Mouse (Mus musculus) ES-E14 (cell line): Measurements from ENCODE around the gene Rasl12.

Experiments used
- CHD2 ChIP-seq: IDR thresholded peaks from 2 replicates; pipeline ENCODE4 v1.6.1; 2014; ENCODE audit warnings: mild to moderate bottlenecking, low read depth, low read length, inconsistent platforms
- MAFK ChIP-seq: IDR thresholded peaks from 2 replicates; pipeline ENCODE4 v1.6.1; 2014; ENCODE audit warnings: mild to moderate bottlenecking, low read depth, low read length, inconsistent platforms; ENCODE audit not compliant: insufficient read depth
- ZNF384 ChIP-seq: IDR thresholded peaks from 2 replicates; pipeline ENCODE4 v1.6.1; 2012; ENCODE audit warnings: low read depth, low read length, inconsistent platforms

- TF ChIP-seq MAFK: no peak
- no peak for TF ChIP-seq CHD2
- TF ChIP-seq ZNF384: no peak
Measured at GRCm38 (mm10) chr9:65422760-65423501, 24.6 kb downstream of the Rasl12 start, which contains the start of gene Slc51b.
